8 mouse cellular contexts compared by ENCODE assay signal in genomic region chr3:105801191-105802166, GRCm38 (mm10). TPM values are rescaled to one million over a fixed set of nuclear protein-coding genes. Genes with fewer than 3 reads are reported as not detected.
DNase-seq lines count a peak whose midpoint lies in the region; ATAC-seq and TF ChIP-seq lines count a peak whose summit lies in the region.

Gene Rap1a, minus strand, starts transcription at chr3:105801336.

- peak; percentile 87 for ATAC-seq in Patski
- peak; percentile 95 for ATAC-seq in hindbrain, embryonic 14.5 days (ENCODE audit: low FRiP score)

- TF ChIP-seq CTCF in Patski (IDR thresholded peaks at IDR 0.05): no peak

- WGBS in hindbrain, embryonic 14.5 days: 24% methylated on average over 35 of the region's 50 CpGs

- H3K4me2 ChIP-seq in hindbrain, embryonic 14.5 days (replicated peaks): peak within 1 kb of the TSS; percentile 84

- peak within 1 kb of the TSS; percentile 91 for H3K27ac ChIP-seq in hindbrain, embryonic 14.5 days

- no peaks in the 10 kb centered on the region for H3K36me3 ChIP-seq in hindbrain, embryonic 14.5 days (replicated peaks; ENCODE audit: control insufficient read depth, insufficient read depth)

- CTCF ChIA-PET in Patski (lab: Charles Lee): no interaction called here

- no peaks in the 10 kb centered on the region for H3K9me3 ChIP-seq in hindbrain, embryonic 14.5 days (ENCODE audit: control insufficient read depth, low read length)

- H3K9ac ChIP-seq in hindbrain, embryonic 14.5 days: peak within 1 kb of the TSS; percentile 91

- in situ Hi-C loops in Patski (cut with MboI; ENCODE audit: low pct_unique_long_range_greater_than_20kb): no loop called here

- peak; percentile 20 for DNase-seq in Patski (ENCODE audit: low read depth, low spot score)
- DNase-seq in cerebellum, postnatal 25 days: peak; percentile 84 to 89
- DNase-seq in frontal cortex, postnatal 36 days (ENCODE audit: low spot score in 2 of 2): peak; percentile 51 to 66
- peak; percentile 82 for DNase-seq in hindbrain, embryonic 14.5 days (ENCODE audit: low spot score)
- DNase-seq in left cerebral cortex, adult 11 months (ENCODE audit: low spot score): peak; percentile 47
- peak; percentile 85 to 89 for DNase-seq in lung, postnatal 4 days
- peak; percentile 59 for DNase-seq in retina, postnatal 7 days (ENCODE audit: low read depth, low spot score)
- peak; percentile 57 to 70 for DNase-seq in urinary bladder, adult 18-20 months (ENCODE audit: low spot score in 2 of 2)

- peak within 1 kb of the TSS; percentile 84 for H3K4me3 ChIP-seq in hindbrain, embryonic 14.5 days (replicated peaks; ENCODE audit: low read length)

- H3K27me3 ChIP-seq in Patski: no peaks in the 10 kb centered on the region
- H3K27me3 ChIP-seq in hindbrain, embryonic 14.5 days (ENCODE audit: control insufficient read depth, insufficient read depth, low read length): no peaks in the 10 kb centered on the region

- H3K4me1 ChIP-seq in hindbrain, embryonic 14.5 days (replicated peaks; ENCODE audit: control insufficient read depth, insufficient read depth, low read length): peaks cover 24% of the 10 kb centered on the region

- POLR2A ChIA-PET in Patski (lab: Charles Lee): interaction anchor here (0.5 kb wide), 1 partner anchor 9 kb away, joined by 3 read pairs; no protein-coding TSS in a partner anchor

RNA-seq across cellular contexts. Expression of gene Rap1a, which starts in this region (rescaled TPM):
- polyA plus RNA-seq in Patski (2021): 165 TPM
- polyA plus RNA-seq in hindbrain, embryonic 14.5 days (2014; fragmentation: Nextera tagmentation; extraction: Ambion mirVana): 67.8 and 68.5 TPM in 2 replicates

Comparison
In these comparisons a context has a peak if more than half of its experiments do, and no peak if none do; other contexts are left out.
1. Peak in every context shown above with its lines: DNase-seq, ATAC-seq, H3K4me3 ChIP-seq and H3K27ac ChIP-seq.
2. DNase-seq: peak in every context shown above with its lines; median percentile 87 in lung, postnatal 4 days; 86 in cerebellum, postnatal 25 days; 82 in hindbrain, embryonic 14.5 days; 64 in urinary bladder, adult 18-20 months; 59 in retina, postnatal 7 days; 58 in frontal cortex, postnatal 36 days; 47 in left cerebral cortex, adult 11 months; 20 in Patski.